Mouse (Mus musculus): ENCODE measurements around the gene Fhit. TPM values are rescaled to one million over a fixed set of nuclear protein-coding genes. Genes with fewer than 3 reads are reported as not detected.

The Fhit gene
- polyA plus RNA-seq, 1 experiment, result 6.7 TPM

DNA sequence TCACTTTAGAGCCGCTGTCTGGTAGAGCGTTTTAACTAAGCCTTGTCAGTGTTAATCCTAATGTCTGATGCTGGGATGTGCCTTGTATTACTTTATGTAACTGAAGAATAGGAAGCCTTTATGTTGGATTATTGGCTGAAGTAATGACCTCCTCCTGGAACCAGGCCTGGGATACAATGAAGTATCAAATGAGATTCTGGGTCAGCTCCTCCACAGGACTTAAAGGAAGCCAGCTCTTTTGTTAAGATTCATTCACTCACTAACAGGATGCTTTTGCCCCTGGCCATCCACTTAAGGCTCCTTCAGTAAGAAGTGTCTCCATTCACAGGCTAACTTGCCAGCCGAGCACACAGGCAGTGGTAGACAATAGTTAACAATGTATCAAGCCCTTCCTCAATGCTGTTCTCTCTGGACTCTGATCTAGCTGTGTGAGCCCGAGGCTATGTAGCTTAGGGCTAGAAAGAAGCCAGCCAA lies 1466.6 kb downstream of the Fhit start:
- Histone ChIP-seq H3K4me1 (ENCODE audit: control insufficient read depth, insufficient read depth, insufficient read length, low read length) (no peaks in the 10 kb centered on the region), H3K27ac (replicated peaks; ENCODE audit: low read depth, low read length) (no peak overlapping the region), H3K4me3 (ENCODE audit: insufficient read depth, low read depth, low read length) (no peak overlapping the region)

DNA sequence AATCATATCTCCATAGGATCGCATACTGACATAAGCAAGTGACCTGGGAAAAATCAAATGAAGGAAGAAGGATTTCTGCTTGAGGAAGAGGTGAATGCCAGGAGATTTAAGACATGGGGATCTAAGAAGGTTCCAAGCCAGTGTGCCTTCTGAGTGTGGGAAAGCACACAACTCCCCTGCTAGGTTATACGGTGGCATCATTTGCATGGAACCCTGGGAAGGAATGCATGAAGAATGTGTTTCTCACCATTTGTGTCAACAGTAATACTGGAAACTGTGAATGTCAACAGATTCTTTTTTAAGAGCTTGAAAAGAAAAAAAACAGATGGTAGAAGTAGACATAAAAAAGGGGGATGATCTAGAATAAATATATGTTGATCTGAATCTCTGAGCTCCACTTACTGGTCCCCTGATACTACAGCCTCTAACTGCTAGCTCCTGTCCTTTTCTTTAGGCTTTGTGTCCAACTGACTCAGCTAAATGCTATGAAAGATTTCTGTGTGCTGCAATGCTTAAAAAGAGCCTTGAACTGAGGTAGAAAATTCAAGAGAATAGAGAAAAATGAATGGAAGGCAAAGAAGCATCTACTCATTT lies 1473.1 kb downstream of the Fhit start:
- H3K4me1 ChIP-seq (ENCODE audit: control insufficient read depth, insufficient read depth, insufficient read length, low read length), result no peaks in the 10 kb centered on the region
- no peak overlapping the region for H3K27ac ChIP-seq (replicated peaks; ENCODE audit: low read depth, low read length)
- H3K4me3 ChIP-seq (ENCODE audit: insufficient read depth, low read depth, low read length), result no peak overlapping the region

DNA sequence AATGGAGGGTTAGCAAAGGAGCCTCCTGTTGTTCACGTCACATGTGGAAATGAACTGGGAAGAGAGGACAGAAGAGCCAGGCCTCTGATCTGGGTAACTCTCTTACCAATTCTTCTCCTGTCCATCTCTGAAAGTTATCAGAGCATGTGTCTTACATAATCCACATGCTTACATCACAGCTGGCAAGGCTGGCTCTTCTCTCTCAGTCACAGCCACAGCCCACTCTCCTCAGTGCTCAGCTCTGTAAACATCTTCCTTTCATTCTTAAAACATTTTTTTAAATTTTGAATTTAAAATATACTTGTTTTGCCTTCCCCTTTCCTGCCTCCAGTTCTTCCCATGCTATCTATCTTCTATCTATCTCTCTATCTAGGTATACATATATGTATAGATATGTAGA lies 1477.5 kb downstream of the Fhit start:
- no peak overlapping the region for H3K27ac ChIP-seq (replicated peaks; ENCODE audit: low read depth, low read length)
- no peak overlapping the region for H3K4me3 ChIP-seq (ENCODE audit: insufficient read depth, low read depth, low read length)
- H3K4me1 ChIP-seq (ENCODE audit: control insufficient read depth, insufficient read depth, insufficient read length, low read length), result no peaks in the 10 kb centered on the region

DNA sequence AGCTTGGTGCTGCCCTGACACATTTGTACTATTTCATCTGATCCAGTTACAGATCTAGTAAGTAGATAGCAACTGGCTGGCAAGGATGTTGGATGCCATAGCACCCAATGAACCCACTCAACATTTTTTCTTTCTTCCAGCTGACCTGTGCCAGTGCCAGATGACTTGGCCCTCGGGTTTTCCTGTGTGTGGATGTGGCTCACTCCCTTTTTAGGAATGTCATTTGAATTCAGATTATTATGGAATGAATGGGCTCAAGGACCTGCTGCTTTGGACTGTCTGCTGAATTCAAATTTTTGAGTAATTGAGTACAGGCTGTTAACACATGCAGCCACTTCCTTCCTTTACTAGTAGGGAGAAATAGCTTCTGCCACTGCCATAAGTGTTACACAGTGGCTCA lies 1489.1 kb downstream of the Fhit start:
- Histone ChIP-seq H3K4me3 (ENCODE audit: insufficient read depth, low read depth, low read length) (no peak overlapping the region), H3K4me1 (ENCODE audit: control insufficient read depth, insufficient read depth, insufficient read length, low read length) (no peaks in the 10 kb centered on the region), H3K27ac (replicated peaks; ENCODE audit: low read depth, low read length) (no peak overlapping the region)

DNA sequence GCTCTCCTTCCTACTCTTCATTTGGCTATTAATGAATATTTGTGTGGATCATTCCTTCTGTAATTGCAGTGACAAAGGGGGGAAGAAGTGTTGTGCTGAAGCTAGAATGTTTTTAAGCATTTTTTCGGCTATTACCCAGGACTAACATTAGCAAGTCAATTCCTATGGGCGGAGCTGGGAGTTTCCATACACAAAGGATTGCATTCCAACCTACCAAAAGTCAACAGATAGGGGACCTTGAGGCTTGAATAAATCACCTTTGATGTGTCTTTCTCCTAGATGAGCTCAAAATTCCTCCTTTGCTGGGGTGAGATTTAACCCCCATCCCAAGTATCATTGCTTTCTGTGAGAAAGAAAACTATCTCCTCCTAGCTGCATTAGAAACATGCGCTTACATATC lies 1490.1 kb downstream of the Fhit start:
- Histone ChIP-seq H3K4me3 (ENCODE audit: insufficient read depth, low read depth, low read length) (no peak overlapping the region), H3K4me1 (ENCODE audit: control insufficient read depth, insufficient read depth, insufficient read length, low read length) (no peaks in the 10 kb centered on the region), H3K27ac (replicated peaks; ENCODE audit: low read depth, low read length) (no peak overlapping the region)

DNA sequence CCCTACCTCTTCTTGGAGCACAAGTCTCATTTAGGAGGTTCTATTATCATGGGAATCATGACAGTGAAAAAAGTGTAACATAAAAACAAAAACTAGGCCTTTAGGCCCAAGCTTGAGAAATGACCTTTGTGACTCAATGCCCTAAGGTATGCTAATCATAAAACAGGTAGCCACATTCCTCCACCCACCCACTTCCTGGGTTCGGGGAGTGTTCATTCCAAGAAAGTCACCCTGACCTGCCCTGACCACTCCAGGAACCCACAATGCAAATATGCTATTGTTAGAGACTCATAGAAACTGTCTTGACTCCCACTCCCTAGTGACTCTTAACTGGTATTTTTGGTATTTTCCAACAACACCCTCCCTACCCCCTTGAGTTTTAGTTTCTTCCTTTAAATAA lies 1492.1 kb downstream of the Fhit start:
- no peak overlapping the region for H3K4me3 ChIP-seq (ENCODE audit: insufficient read depth, low read depth, low read length)
- H3K27ac ChIP-seq (replicated peaks; ENCODE audit: low read depth, low read length), result no peak overlapping the region
- H3K4me1 ChIP-seq (ENCODE audit: control insufficient read depth, insufficient read depth, insufficient read length, low read length), result no peaks in the 10 kb centered on the region

DNA sequence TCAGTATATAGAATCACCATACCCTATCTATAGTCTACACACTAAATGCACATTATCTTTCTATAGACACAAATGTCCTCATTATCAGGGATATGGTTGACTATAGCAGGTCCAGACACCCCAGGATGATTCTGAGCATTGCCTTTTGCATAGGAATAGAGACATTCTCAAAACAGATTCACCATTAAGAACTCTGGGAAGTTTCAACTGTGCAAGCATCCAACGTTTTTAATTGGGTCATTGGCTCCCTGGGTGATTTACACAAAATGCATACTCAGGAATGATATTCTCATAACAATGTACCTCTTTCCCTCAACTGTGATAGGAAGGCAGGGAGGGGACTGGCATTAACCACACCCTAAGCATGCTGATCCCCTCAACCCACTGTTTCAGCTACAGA lies 1503.4 kb downstream of the Fhit start:
- Histone ChIP-seq H3K4me3 (ENCODE audit: insufficient read depth, low read depth, low read length) (no peak overlapping the region), H3K4me1 (ENCODE audit: control insufficient read depth, insufficient read depth, insufficient read length, low read length) (no peaks in the 10 kb centered on the region), H3K27ac (replicated peaks; ENCODE audit: low read depth, low read length) (no peak overlapping the region)

DNA sequence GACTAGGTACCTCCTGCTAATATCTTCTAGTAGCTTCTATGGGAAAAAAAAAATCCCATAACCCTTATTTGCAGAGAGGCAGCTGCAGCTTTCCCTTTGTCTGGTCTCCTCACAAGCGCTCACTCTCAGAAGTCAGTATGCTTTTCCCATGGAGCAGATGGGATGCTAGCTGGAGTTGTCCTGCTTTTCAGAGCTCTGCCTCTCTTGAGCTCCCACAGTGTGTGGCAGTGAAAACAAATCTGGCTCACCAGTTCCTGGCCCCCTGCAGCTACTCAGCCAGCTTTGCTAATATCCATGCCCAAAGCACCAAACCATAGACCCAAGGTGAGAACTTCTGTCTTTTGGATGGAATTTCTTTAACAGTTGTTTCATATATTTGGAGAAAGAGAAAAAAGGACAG lies 1510.4 kb downstream of the Fhit start:
- Histone ChIP-seq H3K4me1 (ENCODE audit: control insufficient read depth, insufficient read depth, insufficient read length, low read length) (no peaks in the 10 kb centered on the region), H3K27ac (replicated peaks; ENCODE audit: low read depth, low read length) (no peak overlapping the region), H3K4me3 (ENCODE audit: insufficient read depth, low read depth, low read length) (no peak overlapping the region)

DNA sequence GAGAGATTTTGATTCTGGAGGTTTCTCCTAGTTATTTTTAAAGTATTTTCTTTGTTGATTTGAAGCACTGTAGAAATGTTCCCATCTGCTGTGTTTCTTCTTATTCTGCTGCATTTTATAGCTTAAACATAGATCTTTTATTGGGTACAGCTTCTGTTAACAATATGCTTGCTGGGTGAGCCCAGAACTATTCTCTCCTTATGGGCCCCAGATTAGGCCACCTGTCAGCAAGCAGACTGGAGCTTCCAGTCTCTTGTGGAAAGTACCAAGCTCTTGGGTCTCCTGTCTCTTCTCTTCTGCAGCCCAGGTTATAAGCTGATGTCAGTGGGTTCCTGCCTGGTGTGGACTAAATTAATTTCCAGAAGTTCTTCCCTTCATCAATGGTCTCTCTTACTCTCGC lies 1513.4 kb downstream of the Fhit start:
- H3K4me1 ChIP-seq (ENCODE audit: control insufficient read depth, insufficient read depth, insufficient read length, low read length), result no peaks in the 10 kb centered on the region
- no peak overlapping the region for H3K4me3 ChIP-seq (ENCODE audit: insufficient read depth, low read depth, low read length)
- no peak overlapping the region for H3K27ac ChIP-seq (replicated peaks; ENCODE audit: low read depth, low read length)

DNA sequence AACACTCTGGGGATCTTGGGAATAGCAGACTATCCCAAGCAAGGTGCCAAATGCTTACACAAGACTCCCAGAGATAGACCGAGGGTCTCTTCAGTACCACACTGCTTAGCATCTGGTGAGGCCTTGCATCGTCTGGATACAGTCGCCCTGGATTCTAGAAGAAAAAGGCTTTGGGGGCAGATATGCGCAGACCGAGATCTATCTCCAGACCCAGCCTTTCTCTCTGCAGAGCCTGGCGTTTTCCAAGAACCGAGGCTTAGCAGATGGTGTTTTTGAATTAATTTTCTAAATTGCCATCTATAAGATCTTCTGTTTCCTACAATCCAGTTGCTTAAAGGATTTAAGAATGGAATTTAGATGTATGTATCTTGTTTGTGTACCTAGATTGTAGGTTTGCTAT lies 1515.6 kb downstream of the Fhit start:
- Histone ChIP-seq H3K27ac (replicated peaks; ENCODE audit: low read depth, low read length) (no peak overlapping the region), H3K4me3 (ENCODE audit: insufficient read depth, low read depth, low read length) (no peak overlapping the region), H3K4me1 (ENCODE audit: control insufficient read depth, insufficient read depth, insufficient read length, low read length) (no peaks in the 10 kb centered on the region)

DNA sequence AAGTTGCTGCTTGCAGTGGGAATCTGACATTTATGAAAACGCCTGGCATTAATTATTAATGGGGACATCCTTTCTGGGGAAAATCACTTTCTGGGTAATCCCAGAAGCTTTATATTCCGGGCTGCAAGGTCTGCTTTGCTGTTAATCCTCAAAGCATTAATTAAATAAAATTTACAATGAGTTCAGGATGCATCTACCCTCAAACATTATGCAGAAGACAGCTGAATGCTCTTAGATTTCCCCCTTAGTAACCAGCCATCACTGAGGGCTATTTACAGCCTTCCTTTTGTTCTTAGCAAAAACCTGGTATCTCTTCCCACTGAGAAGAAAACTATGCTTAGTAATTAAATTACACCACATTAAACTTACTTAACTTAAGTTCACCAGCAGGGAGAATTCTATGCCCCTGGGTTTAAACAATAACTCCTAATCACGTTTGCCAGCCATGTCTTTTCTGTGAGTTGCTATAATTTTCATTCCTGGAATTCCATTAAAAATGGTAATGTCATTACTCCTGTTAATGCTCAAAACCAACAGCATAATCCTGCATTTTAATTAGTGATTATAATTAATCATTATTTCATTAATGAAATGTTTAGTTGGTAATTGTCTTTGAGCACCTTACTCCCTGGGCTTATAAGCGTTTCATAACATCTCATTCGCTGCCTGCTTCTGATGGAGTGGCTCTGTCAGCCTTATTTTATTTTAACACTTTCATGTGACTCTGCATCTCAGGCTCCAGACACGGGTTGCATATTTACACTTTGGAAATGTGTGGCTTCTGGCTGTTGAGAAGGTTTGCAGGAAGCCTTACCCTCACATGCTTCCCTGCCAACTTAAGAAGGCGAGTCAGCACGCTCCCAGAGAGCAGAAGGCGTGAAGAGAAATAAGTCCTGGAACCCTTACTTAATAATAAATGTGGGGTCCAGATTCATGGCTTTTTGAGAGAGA lies 1517.3 kb downstream of the Fhit start:
- H3K4me1 ChIP-seq (ENCODE audit: control insufficient read depth, insufficient read depth, insufficient read length, low read length), result no peaks in the 10 kb centered on the region
- H3K27ac ChIP-seq (replicated peaks; ENCODE audit: low read depth, low read length), result no peak overlapping the region
- no peak overlapping the region for H3K4me3 ChIP-seq (ENCODE audit: insufficient read depth, low read depth, low read length)

DNA sequence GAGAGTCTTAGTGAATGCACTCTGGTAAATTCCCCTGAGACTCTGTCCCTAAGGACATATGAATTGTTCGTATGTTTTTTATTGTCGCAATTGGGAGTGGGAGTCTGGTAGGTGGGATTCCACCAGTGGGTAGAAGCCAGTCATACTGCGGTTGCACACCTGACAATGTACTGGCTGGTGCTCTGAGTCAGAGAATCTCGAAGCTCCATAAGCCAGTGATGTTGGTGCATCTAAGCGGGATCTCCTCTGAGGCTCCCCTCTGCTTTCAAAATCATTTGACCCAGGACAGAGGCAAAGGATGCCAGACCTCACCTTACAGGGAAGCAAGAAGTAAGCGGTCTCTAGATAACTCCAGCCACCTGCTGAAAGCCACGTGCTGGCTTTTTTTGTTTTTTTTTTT lies 1518.1 kb downstream of the Fhit start:
- H3K4me3 ChIP-seq (ENCODE audit: insufficient read depth, low read depth, low read length), result no peak overlapping the region

DNA sequence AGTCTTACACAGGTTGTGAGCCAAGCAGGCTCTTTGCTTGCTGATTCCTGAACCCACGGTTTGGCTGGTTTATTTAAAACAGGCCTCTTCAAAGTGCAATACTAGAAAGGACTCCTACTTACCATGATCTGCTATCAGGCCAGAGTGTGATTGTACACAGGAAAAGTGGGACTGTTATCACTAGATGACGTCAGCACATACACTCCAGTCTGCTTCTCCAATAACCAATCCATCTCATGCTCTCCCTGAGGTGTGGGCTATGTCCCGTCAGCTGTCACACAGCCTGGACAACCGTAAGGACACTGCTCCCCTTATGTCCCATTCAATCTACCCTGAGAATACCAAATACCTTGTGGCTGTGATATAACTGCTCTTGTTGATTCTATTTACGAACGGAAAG lies 1519.2 kb downstream of the Fhit start:
- H3K27ac ChIP-seq (replicated peaks; ENCODE audit: low read depth, low read length), result no peak overlapping the region
- no peak overlapping the region for H3K4me3 ChIP-seq (ENCODE audit: insufficient read depth, low read depth, low read length)
- H3K4me1 ChIP-seq (ENCODE audit: control insufficient read depth, insufficient read depth, insufficient read length, low read length), result no peaks in the 10 kb centered on the region

More for the DNA sequence above, 1518.1 kb downstream of the Fhit start:
- no peaks in the 10 kb centered on the region for H3K4me1 ChIP-seq (ENCODE audit: control insufficient read depth, insufficient read depth, insufficient read length, low read length)
- H3K27ac ChIP-seq (replicated peaks; ENCODE audit: low read depth, low read length), result no peak overlapping the region

DNA sequence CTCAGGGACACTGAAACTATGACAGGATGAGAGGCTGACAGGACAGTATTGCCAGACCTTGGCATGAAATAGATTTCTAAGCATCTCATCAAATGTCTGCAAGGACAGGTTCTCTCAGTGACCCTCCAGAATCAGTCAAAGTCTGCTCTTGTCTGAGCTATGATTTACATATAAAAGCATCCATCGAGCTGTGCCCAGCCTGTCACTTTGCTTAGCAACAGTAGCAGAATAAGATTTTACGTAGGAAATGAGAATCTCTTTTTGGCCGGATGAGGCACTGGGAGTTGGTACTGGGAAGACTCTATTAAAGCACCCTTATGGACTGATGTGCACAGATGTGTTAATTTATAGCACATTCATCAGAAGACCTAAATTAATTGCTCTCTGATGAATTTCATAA lies 1519.8 kb downstream of the Fhit start:
- Histone ChIP-seq H3K4me3 (ENCODE audit: insufficient read depth, low read depth, low read length) (no peak overlapping the region), H3K4me1 (ENCODE audit: control insufficient read depth, insufficient read depth, insufficient read length, low read length) (no peaks in the 10 kb centered on the region), H3K27ac (replicated peaks; ENCODE audit: low read depth, low read length) (no peak overlapping the region)

DNA sequence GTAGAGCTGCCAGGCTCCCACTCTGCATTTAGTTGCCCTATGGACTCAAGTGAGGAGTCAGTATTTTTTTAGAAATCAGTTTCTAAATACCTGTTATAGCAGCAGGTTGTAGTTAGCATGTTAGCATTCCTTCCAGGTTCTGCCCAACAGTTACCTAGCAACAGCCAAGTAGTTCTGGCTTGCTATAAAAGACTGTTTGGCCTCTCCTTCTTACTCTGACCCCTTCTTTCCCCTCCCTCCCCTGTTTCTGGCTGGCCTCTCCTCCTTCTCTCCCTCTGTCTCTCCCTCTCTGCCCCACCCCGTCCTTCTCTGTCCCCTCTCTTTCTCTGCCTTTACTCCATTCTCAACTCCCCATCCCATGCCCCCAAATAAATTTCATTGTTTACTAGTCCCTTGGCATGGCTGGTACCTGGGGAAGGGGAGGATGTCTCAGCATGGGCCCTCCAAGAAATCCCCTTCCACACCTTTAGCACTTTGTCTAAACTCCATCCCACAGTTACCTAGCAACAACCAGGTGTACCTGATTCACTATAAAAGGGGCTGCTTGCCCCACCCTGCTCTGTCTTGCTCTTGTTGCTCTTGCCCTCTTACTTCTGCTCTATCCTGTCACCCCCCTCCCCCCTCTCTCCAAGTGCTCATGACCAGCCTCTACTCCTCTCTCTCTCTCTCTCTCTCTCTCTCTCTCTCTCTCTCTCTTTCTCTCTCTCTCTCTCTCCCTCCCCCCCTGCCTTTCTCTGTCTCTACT lies 1527.4 kb downstream of the Fhit start:
- Histone ChIP-seq H3K4me1 (ENCODE audit: control insufficient read depth, insufficient read depth, insufficient read length, low read length) (no peaks in the 10 kb centered on the region), H3K27ac (replicated peaks; ENCODE audit: low read depth, low read length) (no peak overlapping the region), H3K4me3 (ENCODE audit: insufficient read depth, low read depth, low read length) (no peak overlapping the region)
